Mouse (Mus musculus) kidney, adult 2 months (tissue): ENCODE data around the gene Nol11. TPM values are rescaled to one million over a fixed set of nuclear protein-coding genes. Genes with fewer than 3 reads are reported as not detected.

Experiments
- DNase-seq: peaks from one replicate; pipeline ENCODE4 v3.0.0; 2021
- H3K27ac ChIP-seq: fragments of 200-500 bp; 2 replicates; pipeline ENCODE4 v1.5.1; 2012; ENCODE audit warnings: low read depth, low read length, control low read depth, inconsistent platforms; ENCODE audit not compliant: insufficient read depth
- H3K27me3 ChIP-seq: fragments of 200-500 bp; replicated peaks from 2 replicates; pipeline ENCODE4 v1.6.1; 2012; ENCODE audit warnings: mild to moderate bottlenecking, moderate library complexity, low read length, inconsistent platforms; ENCODE audit not compliant: control insufficient read depth, insufficient read depth
- H3K36me3 ChIP-seq: fragments of 200-500 bp; 2 replicates; pipeline ENCODE4 v1.6.1; 2012; ENCODE audit warnings: mild to moderate bottlenecking, moderate library complexity, low read length, inconsistent platforms; ENCODE audit not compliant: control insufficient read depth, insufficient read depth
- H3K4me1 ChIP-seq: fragments of 200-500 bp; 2 replicates; pipeline ENCODE4 v1.6.1; 2011; ENCODE audit warnings: low read length; ENCODE audit not compliant: control insufficient read depth, insufficient read depth
- H3K4me3 ChIP-seq: fragments of 200-500 bp; 2 replicates; pipeline ENCODE4 v1.5.1; 2011; ENCODE audit warnings: mild to moderate bottlenecking, low read depth, low read length, control low read depth; ENCODE audit not compliant: insufficient read depth
- CTCF ChIP-seq: fragments of 200-500 bp; conservative IDR thresholded peaks from 2 replicates; pipeline ENCODE4 v1.5.1; 2011; ENCODE audit warnings: low read depth, mild to moderate bottlenecking, control low read depth, low read length, moderate library complexity, mixed read lengths; ENCODE audit not compliant: insufficient read depth, insufficient read length
- POLR2A ChIP-seq: fragments of 200-500 bp; IDR thresholded peaks from one replicate; pipeline ENCODE4 v1.6.1; 2011; ENCODE audit warnings: low read depth, low read length, control low read depth
- WGBS: fragments of 180-500 bp; shearing (Covaris S2); methylation state at CpG from one replicate; pipeline ENCODE4 v1.1.7; 2018; 5-methylcytosine and 5-hydroxymethylcytosine counted together
- polyA plus RNA-seq: library from polyadenylated mRNA; depleted of rRNA; stranded (reverse); fragments of >200 nt; gene quantifications from 2 replicates; pipeline ENCODE4 v1.2.3, GENCODE M21; 2012

The Nol11 gene
- polyA plus RNA-seq, 1 experiment, result 7.7 TPM

- 73% methylated on average over 5 of the region's 5 CpGs for WGBS
- H3K4me1 ChIP-seq, result no peaks in the 10 kb centered on the region
- no peak overlapping the region for H3K27ac ChIP-seq
- no peaks in the 10 kb centered on the region for H3K27me3 ChIP-seq
- DNase-seq, result no peak
- H3K4me3 ChIP-seq, result no peak overlapping the region
- H3K36me3 ChIP-seq, result peaks cover 2% of the 10 kb centered on the region
- TF ChIP-seq POLR2A (no peak), CTCF (no peak)
These were observed 36.1 kb upstream of the Nol11 start for GRCm38 (mm10) chr11:107225301-107225700.

- peaks cover 2% of the 10 kb centered on the region; the same call in 1 of the 2 replicates for H3K36me3 ChIP-seq
- DNase-seq, result peak; percentile 17
- no peak overlapping the region for H3K27ac ChIP-seq
- 52% methylated on average over 8 of the region's 8 CpGs for WGBS
- H3K4me1 ChIP-seq, result no peaks in the 10 kb centered on the region
- H3K27me3 ChIP-seq, result no peaks in the 10 kb centered on the region
- H3K4me3 ChIP-seq, result no peak overlapping the region
- no peak for TF ChIP-seq CTCF
- no peak for TF ChIP-seq POLR2A
These were observed 34.6 kb upstream of the Nol11 start for GRCm38 (mm10) chr11:107223667-107224214.

- Histone ChIP-seq H3K4me1 (no peaks in the 10 kb centered on the region), H3K27ac (no peak overlapping the region), H3K4me3 (no peak overlapping the region), H3K27me3 (no peaks in the 10 kb centered on the region), H3K36me3 (peaks cover 2% of the 10 kb centered on the region; the same call in 1 of the 2 replicates)
- no peak for DNase-seq
- 53% methylated on average over 1 of the region's 1 CpGs for WGBS
- no peak for TF ChIP-seq CTCF
- no peak for TF ChIP-seq POLR2A
These were observed 34.0 kb upstream of the Nol11 start for GRCm38 (mm10) chr11:107223169-107223561.

GRCm38 (mm10) chr11:107222531-107223168 is 33.5 kb upstream of the Nol11 start:
- TF ChIP-seq POLR2A (no peak), CTCF (no peak)
- 66% methylated on average over 12 of the region's 12 CpGs for WGBS
- H3K4me1 ChIP-seq, result no peaks in the 10 kb centered on the region
- DNase-seq, result no peak
- no peak overlapping the region for H3K27ac ChIP-seq
- H3K36me3 ChIP-seq, result peaks cover 2% of the 10 kb centered on the region; the same call in 1 of the 2 replicates
- H3K27me3 ChIP-seq, result no peaks in the 10 kb centered on the region
- H3K4me3 ChIP-seq, result no peak overlapping the region

GRCm38 (mm10) chr11:107215111-107215510 is 25.9 kb upstream of the Nol11 start:
- Histone ChIP-seq H3K27me3 (no peaks in the 10 kb centered on the region), H3K4me1 (no peaks in the 10 kb centered on the region), H3K27ac (no peak overlapping the region), H3K4me3 (no peak overlapping the region), H3K36me3 (peaks cover 4% of the 10 kb centered on the region)
- no peak for DNase-seq
- WGBS, result 83% methylated on average over 9 of the region's 9 CpGs
- TF ChIP-seq CTCF, result no peak
- no peak for TF ChIP-seq POLR2A

- H3K4me1 ChIP-seq, result no peaks in the 10 kb centered on the region
- TF ChIP-seq POLR2A (no peak), CTCF (0 out of 2 replicates have a peak, but pooled peaks have one; percentile 9)
- DNase-seq, result peak; percentile 35
- H3K4me3 ChIP-seq, result no peak overlapping the region
- H3K36me3 ChIP-seq, result peaks cover 4% of the 10 kb centered on the region
- H3K27me3 ChIP-seq, result no peaks in the 10 kb centered on the region
- WGBS, result 71% methylated on average over 5 of the region's 5 CpGs
- no peak overlapping the region for H3K27ac ChIP-seq
These were observed 24.6 kb upstream of the Nol11 start for GRCm38 (mm10) chr11:107213745-107214144.

- no peak overlapping the region for H3K4me3 ChIP-seq
- no peaks in the 10 kb centered on the region for H3K27me3 ChIP-seq
- DNase-seq, result no peak
- no peak overlapping the region for H3K27ac ChIP-seq
- no peaks in the 10 kb centered on the region for H3K4me1 ChIP-seq
- H3K36me3 ChIP-seq, result peaks cover 4% of the 10 kb centered on the region
- WGBS, result 88% methylated on average over 13 of the region's 13 CpGs
- TF ChIP-seq CTCF (no peak), POLR2A (no peak)
These were observed 20.6 kb upstream of the Nol11 start for GRCm38 (mm10) chr11:107209818-107210217.
